Mouse (Mus musculus): ENCODE measurements around the gene Mrps6.

The Mrps6 gene

GRCm38 (mm10) chr16:92127226-92127625, 69.2 kb downstream of the Mrps6 start:
- no peak for DNase-seq

DNA sequence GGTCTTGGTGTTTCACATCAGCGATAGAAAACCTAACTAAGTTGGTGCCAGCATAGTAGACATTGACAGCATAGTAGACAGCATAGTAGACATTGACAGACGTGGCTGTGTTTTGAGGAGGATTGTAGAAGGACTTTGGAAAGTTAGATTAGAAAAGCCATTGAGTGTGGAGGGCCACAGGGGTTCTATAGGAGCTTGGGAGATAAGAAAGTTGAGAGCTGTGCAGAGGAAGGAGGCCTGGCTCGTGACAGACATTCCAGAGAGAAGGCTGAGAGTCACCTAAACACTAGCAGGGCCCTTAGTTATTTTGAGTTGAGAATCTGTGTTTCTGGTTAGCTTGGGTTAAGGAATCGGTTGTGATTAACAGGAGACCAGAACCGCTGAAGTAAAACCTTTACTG, 69.6 kb downstream of the Mrps6 start:
- DNase-seq: no peak

DNA sequence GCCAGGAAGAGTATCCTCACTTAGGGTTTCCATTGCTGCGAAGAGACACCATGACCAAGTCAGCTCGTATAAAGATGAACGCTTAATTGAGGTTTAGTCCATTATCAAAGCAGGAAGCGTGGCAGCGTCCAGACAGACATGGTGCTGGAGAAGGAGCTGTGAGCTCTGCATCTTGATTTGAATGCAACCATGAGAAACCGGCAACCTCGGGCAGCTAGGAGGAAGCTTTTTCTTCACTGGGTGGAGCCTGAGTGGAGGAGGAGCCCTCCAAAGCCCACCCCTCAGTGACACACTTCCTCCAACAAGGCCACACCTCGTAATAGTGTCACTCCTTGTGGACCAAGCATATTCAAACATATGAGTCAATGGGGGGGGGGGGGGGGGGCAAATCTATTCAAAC, 71.8 kb downstream of the Mrps6 start:
- no peak for DNase-seq

- DNase-seq: no peak
Measured at GRCm38 (mm10) chr16:92132511-92132910, 74.4 kb downstream of the Mrps6 start.

DNA sequence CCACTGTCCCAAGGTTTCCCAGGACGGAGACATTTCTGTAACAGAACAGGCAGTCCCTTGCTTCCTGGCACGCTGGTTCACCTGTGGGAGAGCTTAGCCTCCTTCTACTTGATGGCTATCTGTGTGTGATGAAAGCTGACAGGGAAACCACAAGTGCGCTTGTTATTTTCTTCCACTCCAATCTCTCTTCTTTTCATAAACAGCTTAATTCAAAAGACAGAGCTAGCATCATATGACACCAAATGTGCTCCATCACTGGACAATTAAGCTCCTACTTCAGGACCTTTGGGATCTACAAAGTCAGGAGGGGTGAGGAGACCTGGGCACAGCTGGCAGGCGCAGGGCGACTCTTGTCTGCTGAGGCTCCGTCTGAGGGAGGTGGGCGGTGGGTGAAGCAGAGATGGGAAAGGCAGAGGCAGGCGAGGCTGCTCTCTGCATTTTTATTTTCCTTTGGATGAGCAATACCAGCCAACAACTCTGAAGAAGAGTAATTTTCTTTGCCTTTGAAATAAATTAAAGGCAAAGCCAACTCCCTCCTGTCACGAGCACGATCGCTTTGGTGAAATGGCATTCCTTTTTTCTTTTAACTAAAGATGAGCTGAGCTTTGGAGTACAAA, 76.2 kb downstream of the Mrps6 start:
- DNase-seq: no peak

GRCm38 (mm10) chr16:92136275-92136674, 78.2 kb downstream of the Mrps6 start:
- DNase-seq: no peak

DNA sequence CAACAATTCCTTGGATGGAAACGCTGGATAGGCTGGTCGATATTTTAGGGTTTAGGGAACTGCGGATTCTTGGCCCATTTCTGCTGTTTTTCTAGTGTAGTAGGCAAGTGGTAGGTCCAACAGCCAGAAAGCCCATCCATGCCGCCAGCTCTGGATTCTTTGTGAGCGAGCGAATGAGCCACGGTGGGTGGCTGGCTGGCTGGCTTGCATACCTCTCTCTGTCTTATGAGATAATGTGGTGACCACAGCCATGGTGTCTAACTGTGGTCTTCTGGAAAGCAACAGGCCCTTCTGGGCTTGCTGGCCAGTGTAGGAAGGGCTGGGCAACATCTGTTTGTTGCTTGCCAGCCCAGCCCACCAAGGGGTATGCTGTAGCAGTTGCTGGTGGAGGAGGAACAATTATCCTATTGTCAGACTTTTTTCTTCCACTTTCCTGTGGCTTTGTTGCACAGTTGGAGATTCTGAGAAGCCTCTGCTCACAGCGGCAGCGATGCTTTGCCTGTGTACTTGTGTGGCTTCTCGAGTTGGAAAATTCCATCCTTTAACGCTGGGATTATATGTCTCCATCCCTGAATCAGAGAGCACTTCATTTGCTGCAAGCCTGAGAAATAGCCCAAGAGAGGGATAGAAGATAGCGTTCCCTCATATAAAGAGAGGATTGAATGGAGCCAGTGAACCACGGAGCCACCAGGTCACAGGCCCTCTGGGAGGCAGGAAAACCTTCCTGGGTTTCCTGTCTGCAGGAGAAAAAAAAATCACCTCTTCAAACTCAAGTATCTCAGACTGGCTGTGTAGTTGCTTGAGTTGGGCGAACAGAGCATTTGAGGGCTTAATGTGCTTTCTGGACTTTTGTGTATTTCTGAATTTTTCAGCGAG, 81.6 kb downstream of the Mrps6 start:
- DNase-seq: no peak

DNA sequence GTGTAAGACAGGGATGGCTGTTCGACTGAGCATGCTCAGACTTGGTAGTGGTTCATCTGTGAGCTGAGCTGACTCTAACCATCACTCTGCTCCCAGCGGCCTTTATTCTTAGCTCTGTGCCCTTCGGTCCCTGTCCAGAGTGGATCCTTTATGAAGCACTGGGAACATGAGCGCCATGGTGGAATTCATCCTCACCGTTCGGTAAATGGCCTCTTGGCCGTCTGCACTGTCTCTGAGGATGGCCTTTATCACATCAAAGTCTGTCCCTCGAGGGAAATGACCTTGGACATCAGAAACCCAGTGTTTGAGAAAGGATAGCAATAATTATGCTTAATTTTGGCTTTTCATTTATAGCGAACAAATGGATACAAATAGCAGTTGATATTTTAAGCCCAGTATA, 82.3 kb downstream of the Mrps6 start:
- no peak for DNase-seq

DNA sequence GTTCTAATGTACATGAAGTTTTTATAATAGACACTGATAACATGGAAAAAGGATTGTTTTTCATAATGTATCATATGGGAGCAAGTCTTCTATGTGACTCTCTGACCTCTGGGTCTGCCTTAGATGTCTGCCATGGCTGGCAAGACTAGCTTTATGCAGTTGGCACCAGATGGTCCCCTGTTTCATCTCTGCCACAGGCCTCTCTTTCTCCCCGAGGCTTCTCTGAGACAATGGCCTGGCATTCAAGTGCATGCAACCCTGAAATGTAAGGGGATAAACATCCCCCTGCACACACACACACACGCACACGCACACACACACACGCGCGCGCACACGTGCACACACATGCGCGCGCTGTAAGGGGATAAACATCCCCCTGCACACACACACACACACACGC, 83.0 kb downstream of the Mrps6 start:
- DNase-seq: no peak

DNA sequence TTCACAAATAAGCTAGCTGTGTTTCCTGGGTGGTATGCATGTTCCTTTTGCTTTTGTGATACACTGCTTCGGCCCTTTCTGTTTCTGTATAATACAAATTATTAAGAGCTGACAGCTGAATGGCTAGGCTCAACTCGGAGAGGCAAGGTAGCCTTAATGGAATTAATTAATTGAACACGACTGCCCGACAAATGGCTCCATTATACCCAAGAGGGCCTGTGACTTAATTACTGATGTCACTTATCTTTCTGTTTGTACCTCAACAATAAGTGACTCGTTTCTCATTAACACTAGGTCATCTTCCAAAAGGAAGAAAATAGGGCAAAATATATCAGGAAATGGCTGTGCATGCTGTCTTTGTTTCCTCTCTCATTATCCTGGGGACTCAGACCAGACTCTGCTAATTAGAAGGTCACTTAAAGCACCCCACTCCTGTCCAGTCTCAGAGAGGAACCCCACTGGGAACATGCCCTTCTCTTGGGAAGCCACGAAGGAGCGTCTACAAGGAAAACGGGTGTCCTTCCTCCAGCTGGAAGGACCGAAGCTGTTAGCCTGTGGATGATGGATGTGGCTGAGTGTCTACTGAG, 84.4 kb downstream of the Mrps6 start:
- DNase-seq: no peak

GRCm38 (mm10) chr16:92147631-92148366, 89.7 kb downstream of the Mrps6 start:
- no peak for DNase-seq

DNA sequence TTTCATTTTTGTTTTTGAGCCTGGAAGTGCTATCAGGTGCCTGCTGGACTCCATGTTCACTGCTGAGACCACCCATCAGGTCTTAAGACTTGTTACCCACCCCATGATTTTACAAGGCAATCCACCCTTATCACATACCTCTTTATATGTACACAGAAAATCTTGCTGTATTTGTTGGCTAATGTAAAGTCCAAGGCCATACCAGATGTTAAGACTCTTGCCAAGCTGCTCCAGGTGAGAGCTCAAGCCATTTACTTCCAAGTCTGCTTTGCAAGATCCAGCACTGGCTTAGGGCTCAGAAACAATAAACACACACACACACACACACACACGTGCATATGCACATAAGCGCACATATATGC, 90.3 kb downstream of the Mrps6 start:
- DNase-seq: no peak

DNA sequence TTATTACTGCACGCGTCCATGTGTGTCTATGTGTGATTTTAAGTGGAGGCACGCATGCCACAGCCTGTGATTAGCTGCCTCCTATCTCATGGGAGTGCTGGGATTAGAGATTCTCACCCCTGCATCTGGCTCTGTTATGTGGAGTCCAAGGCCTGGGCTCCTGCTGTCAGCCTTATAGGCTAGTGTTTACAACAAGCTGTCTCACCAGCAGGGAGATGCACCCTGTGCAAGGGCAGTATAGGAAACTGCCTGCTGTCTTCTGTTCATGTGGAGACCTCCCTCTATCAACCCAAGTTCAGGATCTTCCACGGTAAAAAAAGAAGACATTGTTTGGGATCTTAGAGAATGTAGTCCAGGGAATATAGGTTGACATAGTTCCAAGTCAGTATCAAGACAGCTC, 92.9 kb downstream of the Mrps6 start:
- no peak for DNase-seq

GRCm38 (mm10) chr16:92158021-92158455, 100.0 kb downstream of the Mrps6 start:
- DNase-seq: peak; percentile 54

DNA sequence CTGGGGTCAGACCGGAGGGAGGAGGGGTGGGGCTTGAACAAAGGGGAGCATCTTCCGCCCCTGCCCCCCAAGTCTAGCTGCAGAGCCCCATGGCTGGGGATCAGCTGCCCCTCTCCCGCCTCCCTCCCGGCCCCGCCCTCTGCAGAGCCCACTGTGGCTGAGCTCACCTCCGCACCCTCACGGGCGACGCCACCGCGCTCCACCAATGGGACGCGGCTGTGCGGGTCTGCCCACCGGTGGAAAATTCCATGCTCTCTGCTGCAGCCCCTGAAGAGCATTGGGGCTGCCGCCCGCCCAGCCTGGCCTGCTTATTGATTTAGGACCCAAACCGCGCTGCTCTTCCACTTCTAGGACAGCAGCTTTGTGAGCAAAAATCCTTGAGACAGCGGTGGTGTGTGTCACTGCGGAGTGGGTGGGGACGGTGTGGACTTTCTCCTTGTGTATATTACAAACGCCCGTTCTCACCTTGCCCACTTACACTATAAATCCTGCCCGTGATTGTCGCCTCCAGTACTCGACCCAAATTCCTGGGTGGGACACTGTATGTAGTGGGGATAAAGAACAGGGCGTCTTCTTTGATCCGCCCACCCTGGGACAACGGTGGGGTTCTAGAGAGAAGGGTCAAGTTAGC, 100.5 kb downstream of the Mrps6 start:
- DNase-seq: peak; percentile 74

DNA sequence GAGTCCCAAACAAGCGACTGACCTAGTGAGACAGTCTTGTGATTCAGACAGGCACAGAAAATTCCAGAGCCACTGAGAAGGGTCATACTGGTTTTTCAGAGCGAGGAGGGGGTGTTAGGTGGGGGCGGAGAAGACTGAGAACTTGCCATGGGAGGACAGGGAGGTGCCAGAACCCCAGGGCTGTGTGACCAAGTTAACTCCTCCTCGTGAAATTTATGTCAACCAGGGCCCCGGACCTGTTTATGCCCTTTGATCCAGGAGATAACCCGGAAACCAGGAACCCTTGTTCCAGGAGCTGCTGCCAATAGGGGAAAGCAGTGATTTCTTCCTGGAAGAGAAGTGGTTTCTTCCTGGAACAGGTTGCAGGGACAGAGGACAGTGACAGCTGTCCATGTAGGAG, 101.0 kb downstream of the Mrps6 start:
- no peak for DNase-seq
